In genomic region chr16:41180867-41181266, GRCm38 (mm10) we compare ENCODE assay signal across 18 mouse cellular contexts.
"Had no signal": no experiment of that assay in that cellular context is flagged by ENCODE, and none has a peak within 500 bp of the region (broad histone marks: within the 10 kb centered on the region; RNA-seq: fewer than 3 reads in every experiment).

No protein-coding gene starts in this region.

- ATAC-seq: intestine, postnatal 0 days; liver, postnatal 0 days; lung, postnatal 0 days; midbrain, embryonic 16.5 days had no signal

- H3K9me3 ChIP-seq: limb, embryonic 15.5 days; stomach, embryonic 15.5 days had no signal

- H3K27me3 ChIP-seq: limb, embryonic 15.5 days; megakaryocyte, embryonic 14.5 days; stomach, embryonic 15.5 days had no signal

- H3K4me1 ChIP-seq: limb, embryonic 15.5 days; megakaryocyte, embryonic 14.5 days; stomach, embryonic 15.5 days had no signal

- DNase-seq: kidney, adult 2 months; kidney, postnatal 36 days; layer of hippocampus, adult 9-11 months; liver, postnatal 0 days; lung, embryonic 14.5 days; right cerebral cortex, postnatal 25 days; spleen, adult 18-20 months; thymus, postnatal 25 days had no signal

- H3K4me2 ChIP-seq: limb, embryonic 15.5 days; liver, embryonic 11.5 days; lung, embryonic 14.5 days; midbrain, embryonic 11.5 days; stomach, embryonic 15.5 days had no signal

- H3K9ac ChIP-seq: limb, embryonic 15.5 days; liver, embryonic 14.5 days; liver, postnatal 0 days; lung, embryonic 14.5 days; stomach, embryonic 15.5 days had no signal

- H3K27ac ChIP-seq: kidney, postnatal 0 days; limb, embryonic 15.5 days; liver, embryonic 14.5 days; stomach, embryonic 15.5 days had no signal

- H3K4me3 ChIP-seq: limb, embryonic 15.5 days; megakaryocyte, embryonic 14.5 days; stomach, embryonic 15.5 days had no signal

- H3K36me3 ChIP-seq: limb, embryonic 15.5 days; stomach, embryonic 15.5 days had no signal
